Mouse (Mus musculus): ENCODE data around the gene Tor1aip1. TPM values are rescaled to one million over a fixed set of nuclear protein-coding genes. Genes with fewer than 3 reads are reported as not detected.
"Not testable (repeated sequence)": the region's sequence is repeated elsewhere in the genome, so short reads cannot be mapped to it uniquely, and the experiment has no call there.

The Tor1aip1 gene
- polyA plus RNA-seq, 1 experiment = 29.0 TPM

DNA sequence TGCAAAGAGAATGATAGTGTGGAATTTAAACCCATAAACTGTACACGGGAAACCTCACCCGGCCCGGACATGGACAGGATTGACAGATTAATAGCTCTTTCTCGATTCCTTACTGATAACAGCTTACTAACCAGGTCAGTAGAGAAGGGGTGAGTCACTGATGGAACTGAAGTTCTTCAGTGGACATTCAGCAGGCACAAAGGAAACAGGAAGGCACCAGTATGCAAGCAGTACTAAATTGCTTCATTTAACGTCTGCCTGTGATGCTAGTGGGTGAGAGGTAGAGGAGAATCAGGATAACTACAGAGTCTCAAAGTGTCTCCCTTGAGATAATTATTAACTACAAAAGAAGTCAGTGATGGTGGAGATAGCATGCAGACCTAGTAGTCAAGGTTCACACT, 7.9 kb upstream of the Tor1aip1 start:
- no peak overlapping the region for H3K4me3 ChIP-seq (ENCODE audit: control insufficient read depth, insufficient read depth, low read length)
- WGBS = 90% methylated on average over 5 of the region's 5 CpGs
- DNase-seq = no peak
- peaks cover 13% of the 10 kb centered on the region for H3K36me3 ChIP-seq (ENCODE audit: control insufficient read depth, insufficient read depth, low read length)
- peaks cover 3% of the 10 kb centered on the region for H3K4me1 ChIP-seq (replicated peaks; ENCODE audit: control insufficient read depth, insufficient read depth, low read length)
- no peaks in the 10 kb centered on the region for H3K27me3 ChIP-seq (ENCODE audit: control insufficient read depth, insufficient read depth, low read length)
- H3K27ac ChIP-seq (ENCODE audit: control insufficient read depth, insufficient read depth, low read length) = no peak overlapping the region
- TF ChIP-seq POLR2A (IDR thresholded peaks at IDR 0.05; ENCODE audit: control insufficient read depth, extremely low read depth, insufficient read depth, low read length, poor library complexity) (no peak), CTCF (IDR thresholded peaks at IDR 0.05; ENCODE audit: borderline replicate concordance, control insufficient read depth, extremely low read depth, insufficient read depth, low read length, poor library complexity) (no peak)

DNA sequence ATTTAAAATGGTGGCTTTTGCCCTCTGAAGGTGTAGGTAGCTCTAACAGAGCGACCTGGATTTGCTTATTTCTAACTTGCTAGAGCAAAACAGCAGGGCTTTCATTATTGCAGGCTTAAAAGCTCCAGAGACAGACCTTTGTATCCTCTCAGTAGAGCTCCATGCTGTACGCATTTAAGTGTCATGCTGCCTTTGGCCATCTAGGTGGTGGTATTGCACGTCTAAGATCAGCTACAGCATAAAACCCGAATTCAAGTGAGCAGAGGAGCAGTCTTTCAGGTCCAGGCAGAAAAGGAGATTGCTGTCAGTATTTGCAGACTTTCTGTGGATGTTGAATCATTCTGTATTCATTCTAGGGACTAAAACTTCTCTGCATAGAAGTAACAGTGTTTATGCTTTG, 6.7 kb upstream of the Tor1aip1 start:
- TF ChIP-seq CTCF (IDR thresholded peaks at IDR 0.05; ENCODE audit: borderline replicate concordance, control insufficient read depth, extremely low read depth, insufficient read depth, low read length, poor library complexity) (no peak), POLR2A (IDR thresholded peaks at IDR 0.05; ENCODE audit: control insufficient read depth, extremely low read depth, insufficient read depth, low read length, poor library complexity) (no peak)
- Histone ChIP-seq H3K4me1 (replicated peaks; ENCODE audit: control insufficient read depth, insufficient read depth, low read length) (peaks cover 3% of the 10 kb centered on the region), H3K27ac (ENCODE audit: control insufficient read depth, insufficient read depth, low read length) (no peak overlapping the region), H3K27me3 (ENCODE audit: control insufficient read depth, insufficient read depth, low read length) (no peaks in the 10 kb centered on the region), H3K4me3 (ENCODE audit: control insufficient read depth, insufficient read depth, low read length) (no peak overlapping the region), H3K36me3 (ENCODE audit: control insufficient read depth, insufficient read depth, low read length) (peaks cover 11% of the 10 kb centered on the region)
- peak; percentile 64 for DNase-seq
- WGBS = 14% methylated on average over 4 of the region's 4 CpGs

DNA sequence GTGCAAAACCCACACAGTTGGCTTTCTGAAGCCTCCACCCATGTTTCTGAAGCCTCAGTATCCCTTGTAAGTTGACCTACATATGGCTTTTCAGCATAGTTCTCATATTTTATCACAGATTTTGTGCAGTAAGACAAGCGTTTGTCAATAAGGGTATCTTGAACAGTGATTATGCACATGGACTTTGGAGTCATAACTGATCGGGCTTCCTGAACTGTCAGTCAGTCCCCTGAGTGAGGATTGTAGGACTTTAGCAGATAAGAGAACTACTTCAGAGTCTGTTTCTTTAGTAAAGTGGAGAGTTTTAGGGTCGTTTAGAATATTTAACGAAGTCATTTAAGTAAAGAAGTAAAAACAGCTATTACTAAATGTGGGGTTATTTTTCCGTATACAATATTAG, 6.2 kb upstream of the Tor1aip1 start:
- H3K27ac ChIP-seq (ENCODE audit: control insufficient read depth, insufficient read depth, low read length) = no peak overlapping the region
- H3K27me3 ChIP-seq (ENCODE audit: control insufficient read depth, insufficient read depth, low read length) = no peaks in the 10 kb centered on the region
- peaks cover 10% of the 10 kb centered on the region for H3K36me3 ChIP-seq (ENCODE audit: control insufficient read depth, insufficient read depth, low read length)
- H3K4me1 ChIP-seq (replicated peaks; ENCODE audit: control insufficient read depth, insufficient read depth, low read length) = peaks cover 3% of the 10 kb centered on the region
- 92% methylated on average over 5 of the region's 5 CpGs for WGBS
- TF ChIP-seq POLR2A (IDR thresholded peaks at IDR 0.05; ENCODE audit: control insufficient read depth, extremely low read depth, insufficient read depth, low read length, poor library complexity) (no peak), CTCF (IDR thresholded peaks at IDR 0.05; ENCODE audit: borderline replicate concordance, control insufficient read depth, extremely low read depth, insufficient read depth, low read length, poor library complexity) (no peak)
- DNase-seq = no peak
- no peak overlapping the region for H3K4me3 ChIP-seq (ENCODE audit: control insufficient read depth, insufficient read depth, low read length)

DNA sequence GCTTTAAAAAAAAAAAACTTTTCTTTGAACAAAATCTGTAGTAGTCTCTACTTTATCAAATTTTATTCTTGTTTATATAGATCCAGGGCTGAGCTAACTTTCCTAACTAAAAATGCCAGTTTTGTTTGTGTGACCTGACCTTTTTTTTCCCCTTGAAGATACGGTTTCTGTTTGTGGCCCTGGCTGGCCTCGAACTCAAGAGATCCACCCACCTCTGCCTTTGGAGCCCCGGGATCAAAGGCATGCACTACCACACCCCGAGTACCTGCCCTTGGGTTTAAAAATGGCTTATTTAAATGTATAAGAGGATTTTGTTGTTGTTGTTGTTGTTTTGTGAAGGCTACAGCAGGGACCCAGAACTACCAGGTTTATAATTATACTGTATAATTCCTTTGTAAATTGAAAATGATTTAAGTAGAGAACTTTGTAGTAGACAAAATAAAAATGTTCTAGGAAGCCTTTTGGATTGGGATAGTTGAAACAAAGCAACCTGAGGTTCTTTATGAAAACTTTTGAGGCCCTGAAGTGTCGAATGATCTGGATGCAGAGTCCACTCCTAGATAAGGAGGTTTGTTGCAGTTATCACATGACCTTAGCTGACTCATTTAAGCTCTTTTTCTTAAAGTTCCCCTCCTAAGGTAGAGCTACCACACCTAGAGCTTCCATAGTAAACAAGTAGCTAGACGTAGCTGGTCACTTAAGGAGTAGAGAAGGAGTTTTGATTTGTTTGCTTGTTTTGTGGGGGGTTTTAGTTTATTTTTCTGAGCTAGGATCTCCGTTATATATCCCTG, 5.4 kb upstream of the Tor1aip1 start:
- DNase-seq = no peak
- Histone ChIP-seq H3K27me3 (ENCODE audit: control insufficient read depth, insufficient read depth, low read length) (no peaks in the 10 kb centered on the region), H3K27ac (ENCODE audit: control insufficient read depth, insufficient read depth, low read length) (no peak overlapping the region; the same call in 1 of the 2 replicates), H3K4me3 (ENCODE audit: control insufficient read depth, insufficient read depth, low read length) (peak overlapping the region; percentile 33), H3K36me3 (ENCODE audit: control insufficient read depth, insufficient read depth, low read length) (peaks cover 7% of the 10 kb centered on the region), H3K4me1 (replicated peaks; ENCODE audit: control insufficient read depth, insufficient read depth, low read length) (peaks cover 4% of the 10 kb centered on the region)
- TF ChIP-seq POLR2A (IDR thresholded peaks at IDR 0.05; ENCODE audit: control insufficient read depth, extremely low read depth, insufficient read depth, low read length, poor library complexity) (no peak), CTCF (IDR thresholded peaks at IDR 0.05; ENCODE audit: borderline replicate concordance, control insufficient read depth, extremely low read depth, insufficient read depth, low read length, poor library complexity) (no peak)
- WGBS = 35% methylated on average over 7 of the region's 7 CpGs

- DNase-seq = peak; percentile 90
- WGBS = under 1% methylated on average over 22 of the region's 22 CpGs
- peaks cover 7% of the 10 kb centered on the region for H3K36me3 ChIP-seq (ENCODE audit: control insufficient read depth, insufficient read depth, low read length)
- peak overlapping the region; percentile 17; the same call in 1 of the 2 replicates for H3K27ac ChIP-seq (ENCODE audit: control insufficient read depth, insufficient read depth, low read length)
- peak overlapping the region; percentile 26 for H3K4me3 ChIP-seq (ENCODE audit: control insufficient read depth, insufficient read depth, low read length)
- peak; percentile 95 for TF ChIP-seq POLR2A (IDR thresholded peaks at IDR 0.05; ENCODE audit: control insufficient read depth, extremely low read depth, insufficient read depth, low read length, poor library complexity)
- no peak for TF ChIP-seq CTCF (IDR thresholded peaks at IDR 0.05; ENCODE audit: borderline replicate concordance, control insufficient read depth, extremely low read depth, insufficient read depth, low read length, poor library complexity)
- no peaks in the 10 kb centered on the region for H3K27me3 ChIP-seq (ENCODE audit: control insufficient read depth, insufficient read depth, low read length)
- peaks cover 4% of the 10 kb centered on the region for H3K4me1 ChIP-seq (replicated peaks; ENCODE audit: control insufficient read depth, insufficient read depth, low read length)
Observed at GRCm38 (mm10) chr1:156040731-156041401, 4.6 kb upstream of the Tor1aip1 start.

- not testable (repeated sequence) for H3K27ac ChIP-seq (ENCODE audit: control insufficient read depth, insufficient read depth, low read length); H3K27me3 ChIP-seq (ENCODE audit: control insufficient read depth, insufficient read depth, low read length); H3K36me3 ChIP-seq (ENCODE audit: control insufficient read depth, insufficient read depth, low read length); H3K4me1 ChIP-seq (replicated peaks; ENCODE audit: control insufficient read depth, insufficient read depth, low read length); H3K4me3 ChIP-seq (ENCODE audit: control insufficient read depth, insufficient read depth, low read length)
- WGBS = 89% methylated on average over 7 of the region's 7 CpGs
- peak; percentile 21 for DNase-seq
Observed at GRCm38 (mm10) chr1:156039989-156040388, 3.7 kb upstream of the Tor1aip1 start.
